Mouse (Mus musculus): ENCODE results near the gene Olfr1255.

Gene Olfr1255
- long read RNA-seq, experiment 1, result 0 reads
- long read RNA-seq, experiment 2, result 0 reads

GRCm38 (mm10) chr2:89811751-89812150, at the start of gene Olfr1255:
Olfr1255 (plus strand) TSS chr2:89812051.
- intact Hi-C loops (cut with DNase I), result no loop called here

GRCm38 (mm10) chr2:89793519-89793918, 18.3 kb upstream of the Olfr1255 start, which contains the start of gene Olfr1254:
Olfr1254 (minus strand) TSS chr2:89793619.
- intact Hi-C loops (cut with DNase I), result no loop called here

- intact Hi-C loops (cut with DNase I), result no loop called here
Measured at GRCm38 (mm10) chr2:89799583-89799982, 12.3 kb upstream of the Olfr1255 start.

- intact Hi-C loops (cut with DNase I), result no loop called here
Measured at GRCm38 (mm10) chr2:89810751-89811150, 1.1 kb upstream of the Olfr1255 start.

- intact Hi-C loops (cut with DNase I), result no loop called here
Measured at GRCm38 (mm10) chr2:89820216-89820615, 8.4 kb downstream of the Olfr1255 start.

GRCm38 (mm10) chr2:89841455-89841854, 29.6 kb downstream of the Olfr1255 start, which contains the start of gene Olfr1256:
Olfr1256 (minus strand) TSS chr2:89841555.
- intact Hi-C loops (cut with DNase I), result no loop called here

GRCm38 (mm10) chr2:89848105-89848504, 36.3 kb downstream of the Olfr1255 start, which contains the start of gene Olfr48:
Olfr48 (minus strand) TSS chr2:89848205.
- intact Hi-C loops (cut with DNase I), result no loop called here

- intact Hi-C loops (cut with DNase I), result no loop called here
Measured at GRCm38 (mm10) chr2:89849230-89849629, 37.4 kb downstream of the Olfr1255 start.
